Mouse (Mus musculus): ENCODE results near the gene BC028528. TPM values are rescaled to one million over a fixed set of nuclear protein-coding genes. Genes with fewer than 3 reads are reported as not detected.
"Not testable (repeated sequence)": the region's sequence is repeated elsewhere in the genome, so short reads cannot be mapped to it uniquely, and the experiment has no call there.

BC028528 gene
- polyA plus RNA-seq, 1 experiment from 2014 or later, result 10.8 TPM

GRCm38 (mm10) chr3:95930471-95930789 lies 38.6 kb upstream of the BC028528 start:
- Histone ChIP-seq H3K36me3 (ENCODE audit: control insufficient read depth, insufficient read depth, low read length) (peaks cover 8% of the 10 kb centered on the region), H3K4me2 (ENCODE audit: low read depth) (peak overlapping the region; percentile 70), H3K27me3 (ENCODE audit: control insufficient read depth, insufficient read depth, low read length) (no peaks in the 10 kb centered on the region), H3K9ac (ENCODE audit: low read length) (peak overlapping the region; percentile 98), H3K4me3 (ENCODE audit: low read depth, low read length) (peak overlapping the region; percentile 97), H3K9me3 (ENCODE audit: control insufficient read depth, low read length) (no peaks in the 10 kb centered on the region), H3K4me1 (ENCODE audit: control insufficient read depth, insufficient read depth, low read length) (peaks cover 4% of the 10 kb centered on the region; the same call in 1 of the 2 replicates), H3K27ac (ENCODE audit: low read depth, low read length) (peak overlapping the region; percentile 83; the same call in 1 of the 2 replicates)
- ATAC-seq (ENCODE audit: insufficient read depth, low FRiP score, low TSS enrichment), result no peak
- 3% methylated on average over 5 of the region's 5 CpGs for WGBS
- no peak for DNase-seq (ENCODE audit: low spot score)

- no peaks in the 10 kb centered on the region for H3K27me3 ChIP-seq (ENCODE audit: control insufficient read depth, insufficient read depth, low read length)
- H3K4me3 ChIP-seq (ENCODE audit: low read depth, low read length), result peak overlapping the region; percentile 97
- peak; percentile 60; the same call in 1 of the 2 replicates for ATAC-seq (ENCODE audit: insufficient read depth, low FRiP score, low TSS enrichment)
- WGBS, result under 1% methylated on average over 93 of the region's 105 CpGs
- no peaks in the 10 kb centered on the region for H3K9me3 ChIP-seq (ENCODE audit: control insufficient read depth, low read length)
- H3K9ac ChIP-seq (ENCODE audit: low read length), result peak overlapping the region; percentile 98
- DNase-seq (ENCODE audit: low spot score), result peak; percentile 78
- peak overlapping the region; percentile 70 for H3K4me2 ChIP-seq (ENCODE audit: low read depth)
- H3K4me1 ChIP-seq (ENCODE audit: control insufficient read depth, insufficient read depth, low read length), result peaks cover 4% of the 10 kb centered on the region; the same call in 1 of the 2 replicates
- peak overlapping the region; percentile 83 for H3K27ac ChIP-seq (ENCODE audit: low read depth, low read length)
- peaks cover 6% of the 10 kb centered on the region for H3K36me3 ChIP-seq (ENCODE audit: control insufficient read depth, insufficient read depth, low read length)
These were observed 38.0 kb upstream of the BC028528 start for GRCm38 (mm10) chr3:95929581-95930470.

DNA sequence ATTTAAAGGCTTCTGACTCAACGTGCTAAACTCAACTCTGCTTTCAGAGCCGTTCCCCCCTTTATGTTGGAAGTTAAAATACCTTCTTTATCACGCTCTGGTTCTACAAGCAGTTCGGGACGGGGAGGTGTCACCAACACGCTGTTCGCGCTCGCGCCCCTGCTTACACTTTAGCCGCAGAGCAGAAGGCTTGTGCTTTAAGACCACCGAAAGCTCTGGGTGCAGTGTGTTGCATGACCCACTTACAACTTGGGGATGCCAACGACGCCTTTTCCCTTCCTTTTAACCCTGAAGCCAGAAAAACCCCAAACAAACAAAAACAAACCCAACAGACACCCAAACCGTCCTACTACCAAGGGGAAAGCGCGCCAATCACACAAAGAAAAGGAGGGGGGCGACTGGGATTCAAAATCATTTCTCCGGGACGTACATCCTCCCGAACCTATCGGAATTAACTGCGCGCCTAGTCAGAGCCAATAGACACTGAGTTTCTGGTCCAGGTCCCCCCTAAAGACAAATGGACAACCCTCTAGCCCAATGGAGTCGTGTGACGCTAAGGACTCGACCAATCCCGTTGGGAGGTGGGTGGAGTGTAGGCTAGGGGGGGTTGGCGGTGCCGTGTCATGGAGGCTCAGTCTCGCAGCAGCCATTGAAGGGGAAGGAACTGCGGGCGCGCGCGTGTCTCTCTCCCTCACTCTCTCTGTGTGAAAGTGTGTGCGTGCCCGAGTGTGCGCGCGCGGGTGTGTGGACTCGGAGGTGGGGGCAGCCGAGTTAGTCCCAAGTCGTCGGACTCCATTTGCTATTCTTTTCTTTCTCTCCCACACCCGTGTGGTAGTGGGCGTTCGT lies 37.1 kb upstream of the BC028528 start, which contains the start of gene Anp32e:
TSS of gene Anp32e (plus strand) at position 589 of the 846 bp plus-strand sequence.
- H3K36me3 ChIP-seq (ENCODE audit: control insufficient read depth, insufficient read depth, low read length), result peaks cover 3% of the 10 kb centered on the region
- DNase-seq (ENCODE audit: low spot score) (peak; percentile 96), ATAC-seq (ENCODE audit: insufficient read depth, low FRiP score, low TSS enrichment) (peak; percentile 100)
- no peaks in the 10 kb centered on the region for H3K27me3 ChIP-seq (ENCODE audit: control insufficient read depth, insufficient read depth, low read length)
- peak within 1 kb of the TSS; percentile 83 for H3K27ac ChIP-seq (ENCODE audit: low read depth, low read length)
- peaks cover 4% of the 10 kb centered on the region; the same call in 1 of the 2 replicates for H3K4me1 ChIP-seq (ENCODE audit: control insufficient read depth, insufficient read depth, low read length)
- peak within 1 kb of the TSS; percentile 70 for H3K4me2 ChIP-seq (ENCODE audit: low read depth)
- under 1% methylated on average over 49 of the region's 49 CpGs for WGBS
- no peaks in the 10 kb centered on the region for H3K9me3 ChIP-seq (ENCODE audit: control insufficient read depth, low read length)
- H3K9ac ChIP-seq (ENCODE audit: low read length), result peak within 1 kb of the TSS; percentile 98
- peak within 1 kb of the TSS; percentile 97 for H3K4me3 ChIP-seq (ENCODE audit: low read depth, low read length)

DNA sequence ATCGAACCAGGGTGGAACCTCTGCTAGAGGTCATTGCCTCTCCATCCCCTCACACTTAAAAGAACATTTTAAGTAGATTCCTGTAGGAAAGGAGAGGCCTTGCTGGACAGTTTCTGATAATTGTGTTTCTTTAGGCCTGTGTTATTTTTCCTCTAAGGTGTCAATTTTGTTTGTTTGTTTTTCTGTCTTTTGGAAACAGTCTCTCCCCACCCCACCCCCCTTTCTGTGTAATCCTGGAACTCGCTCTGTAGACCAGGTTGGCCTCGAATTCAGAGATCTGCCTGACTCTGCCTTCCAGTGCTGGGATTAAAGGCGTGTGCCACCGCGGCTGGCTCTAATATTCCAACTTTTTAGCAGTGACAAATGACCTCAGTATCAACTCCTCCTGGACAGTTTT lies 36.5 kb upstream of the BC028528 start:
- Histone ChIP-seq H3K9me3 (ENCODE audit: control insufficient read depth, low read length) (no peaks in the 10 kb centered on the region), H3K4me3 (ENCODE audit: low read depth, low read length) (peak overlapping the region; percentile 97), H3K36me3 (ENCODE audit: control insufficient read depth, insufficient read depth, low read length) (no peaks in the 10 kb centered on the region), H3K4me1 (ENCODE audit: control insufficient read depth, insufficient read depth, low read length) (peaks cover 4% of the 10 kb centered on the region; the same call in 1 of the 2 replicates), H3K27me3 (ENCODE audit: control insufficient read depth, insufficient read depth, low read length) (no peaks in the 10 kb centered on the region), H3K9ac (ENCODE audit: low read length) (peak overlapping the region; percentile 61), H3K4me2 (ENCODE audit: low read depth) (peak overlapping the region; percentile 56), H3K27ac (ENCODE audit: low read depth, low read length) (peak overlapping the region; percentile 74)
- DNase-seq (ENCODE audit: low spot score) (no peak), ATAC-seq (ENCODE audit: insufficient read depth, low FRiP score, low TSS enrichment) (no peak)
- 74% methylated on average over 6 of the region's 6 CpGs for WGBS

GRCm38 (mm10) chr3:95925087-95925486 lies 33.3 kb upstream of the BC028528 start:
- Histone ChIP-seq H3K9me3 (ENCODE audit: control insufficient read depth, low read length) (no peaks in the 10 kb centered on the region), H3K4me2 (ENCODE audit: low read depth) (no peak overlapping the region), H3K9ac (ENCODE audit: low read length) (no peak overlapping the region), H3K36me3 (ENCODE audit: control insufficient read depth, insufficient read depth, low read length) (no peaks in the 10 kb centered on the region), H3K4me1 (ENCODE audit: control insufficient read depth, insufficient read depth, low read length) (no peaks in the 10 kb centered on the region), H3K4me3 (ENCODE audit: low read depth, low read length) (no peak overlapping the region), H3K27ac (ENCODE audit: low read depth, low read length) (no peak overlapping the region), H3K27me3 (ENCODE audit: control insufficient read depth, insufficient read depth, low read length) (no peaks in the 10 kb centered on the region)
- ATAC-seq (ENCODE audit: insufficient read depth, low FRiP score, low TSS enrichment) (no peak), DNase-seq (ENCODE audit: low spot score) (no peak)
- 85% methylated on average over 5 of the region's 5 CpGs for WGBS

GRCm38 (mm10) chr3:95924185-95924584 lies 32.4 kb upstream of the BC028528 start:
- Histone ChIP-seq H3K9ac (ENCODE audit: low read length) (no peak overlapping the region), H3K4me2 (ENCODE audit: low read depth) (no peak overlapping the region), H3K27ac (ENCODE audit: low read depth, low read length) (no peak overlapping the region), H3K4me3 (ENCODE audit: low read depth, low read length) (no peak overlapping the region), H3K27me3 (ENCODE audit: control insufficient read depth, insufficient read depth, low read length) (no peaks in the 10 kb centered on the region), H3K36me3 (ENCODE audit: control insufficient read depth, insufficient read depth, low read length) (no peaks in the 10 kb centered on the region), H3K4me1 (ENCODE audit: control insufficient read depth, insufficient read depth, low read length) (no peaks in the 10 kb centered on the region), H3K9me3 (ENCODE audit: control insufficient read depth, low read length) (no peaks in the 10 kb centered on the region)
- no peak for DNase-seq (ENCODE audit: low spot score)
- no peak for ATAC-seq (ENCODE audit: insufficient read depth, low FRiP score, low TSS enrichment)
- 75% methylated on average over 4 of the region's 4 CpGs for WGBS

DNA sequence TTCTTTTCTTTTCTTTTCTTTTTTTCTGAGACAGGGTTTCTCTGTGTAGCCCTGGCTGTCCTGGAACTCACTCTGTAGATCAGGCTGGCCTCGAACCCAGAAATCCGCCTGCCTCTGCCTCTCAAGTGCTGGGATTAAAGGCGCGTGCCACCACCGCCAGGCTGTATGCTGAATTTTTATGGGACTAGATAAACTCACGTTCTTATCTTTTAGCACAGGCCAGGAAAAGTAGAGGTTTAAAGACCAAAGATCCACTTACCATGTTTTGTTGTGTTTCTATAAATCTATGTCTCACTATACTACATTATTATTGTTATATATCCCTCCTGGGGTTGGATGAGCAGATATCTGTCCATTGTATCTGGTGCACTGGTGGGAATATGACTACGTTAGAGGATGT lies 31.6 kb upstream of the BC028528 start:
- WGBS, result 91% methylated on average over 7 of the region's 7 CpGs
- ATAC-seq (ENCODE audit: insufficient read depth, low FRiP score, low TSS enrichment); H3K27ac ChIP-seq (ENCODE audit: low read depth, low read length); H3K36me3 ChIP-seq (ENCODE audit: control insufficient read depth, insufficient read depth, low read length); H3K4me2 ChIP-seq (ENCODE audit: low read depth); H3K9ac ChIP-seq (ENCODE audit: low read length); DNase-seq (ENCODE audit: low spot score); H3K27me3 ChIP-seq (ENCODE audit: control insufficient read depth, insufficient read depth, low read length); H3K4me3 ChIP-seq (ENCODE audit: low read depth, low read length); H3K9me3 ChIP-seq (ENCODE audit: control insufficient read depth, low read length); H3K4me1 ChIP-seq (ENCODE audit: control insufficient read depth, insufficient read depth, low read length): not testable (repeated sequence)

DNA sequence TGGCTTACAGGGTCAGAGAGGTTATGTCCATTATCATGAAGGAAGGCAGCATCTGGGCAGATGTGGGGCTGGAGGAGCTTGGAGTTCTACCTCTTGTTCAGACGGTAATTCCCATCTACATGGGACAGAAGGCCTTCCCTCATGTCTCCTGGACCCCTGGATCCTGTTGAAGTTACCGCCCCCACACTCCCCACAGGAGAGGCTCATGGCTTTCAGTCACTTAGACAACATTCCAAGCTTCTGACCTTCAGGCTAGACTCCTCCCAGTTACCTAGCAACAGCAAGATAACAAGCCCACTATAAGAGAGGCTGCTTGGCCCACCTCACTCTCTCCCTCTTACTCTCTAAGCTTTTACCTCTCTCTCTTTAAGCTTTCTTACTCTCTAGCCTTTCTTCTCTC lies 28.7 kb upstream of the BC028528 start:
- H3K9ac ChIP-seq (ENCODE audit: low read length); H3K27ac ChIP-seq (ENCODE audit: low read depth, low read length); H3K36me3 ChIP-seq (ENCODE audit: control insufficient read depth, insufficient read depth, low read length); H3K27me3 ChIP-seq (ENCODE audit: control insufficient read depth, insufficient read depth, low read length); H3K4me3 ChIP-seq (ENCODE audit: low read depth, low read length); ATAC-seq (ENCODE audit: insufficient read depth, low FRiP score, low TSS enrichment); H3K4me1 ChIP-seq (ENCODE audit: control insufficient read depth, insufficient read depth, low read length); H3K4me2 ChIP-seq (ENCODE audit: low read depth); H3K9me3 ChIP-seq (ENCODE audit: control insufficient read depth, low read length); DNase-seq (ENCODE audit: low spot score): not testable (repeated sequence)
- 72% methylated on average over 2 of the region's 2 CpGs for WGBS
